Mouse (Mus musculus) limb, embryonic 12.5 days (tissue): ENCODE results near the gene Tmem107. TPM values are rescaled to one million over a fixed set of nuclear protein-coding genes. Genes with fewer than 3 reads are reported as not detected.
"Not testable (repeated sequence)": the region's sequence is repeated elsewhere in the genome, so short reads cannot be mapped to it uniquely, and the experiment has no call there.

Experiments
- ATAC-seq: fragments of 200-750 bp; cut with Nextera tagmentation; 2 replicates; pipeline ENCODE4 v1.8.0; 2017; ENCODE audit warnings: low read depth, moderate TSS enrichment; ENCODE audit not compliant: insufficient number of reproducible peaks, insufficient read depth, low FRiP score, low TSS enrichment
- H3K27ac ChIP-seq: fragments of 300-500 bp; sonication (generic); 2 replicates; pipeline ENCODE4 v1.5.1; 2016; ENCODE audit warnings: mild to moderate bottlenecking, moderate library complexity
- H3K27me3 ChIP-seq: fragments of 300-500 bp; sonication (generic); 2 replicates; pipeline ENCODE4 v1.6.1; 2016; ENCODE audit warnings: mild to moderate bottlenecking, moderate library complexity
- H3K36me3 ChIP-seq: fragments of 300-500 bp; sonication (generic); 2 replicates; pipeline ENCODE4 v1.6.1; 2016; ENCODE audit warnings: mild to moderate bottlenecking, moderate library complexity
- H3K4me1 ChIP-seq: fragments of 300-500 bp; sonication (generic); replicated peaks from 2 replicates; pipeline ENCODE4 v1.6.1; 2016
- H3K4me2 ChIP-seq: fragments of 300-500 bp; sonication (generic); 2 replicates; pipeline ENCODE4 v1.6.1; 2016; ENCODE audit warnings: mild to moderate bottlenecking, moderate library complexity
- H3K4me3 ChIP-seq: fragments of 300-500 bp; sonication (generic); replicated peaks from 2 replicates; pipeline ENCODE4 v1.5.1; 2016; ENCODE audit warnings: mild to moderate bottlenecking
- H3K9ac ChIP-seq: fragments of 300-500 bp; sonication (generic); replicated peaks from 2 replicates; pipeline ENCODE4 v1.6.1; 2016; ENCODE audit warnings: mild to moderate bottlenecking, moderate library complexity
- H3K9me3 ChIP-seq: fragments of 300-500 bp; sonication (generic); 2 replicates; pipeline ENCODE4 v1.6.1; 2016; ENCODE audit warnings: mild to moderate bottlenecking, moderate library complexity
- WGBS: fragments of 180-500 bp; shearing (Covaris S2); methylation state at CpG from one replicate; pipeline ENCODE4 v1.1.7; 2016; 5-methylcytosine and 5-hydroxymethylcytosine counted together
- polyA plus RNA-seq: library from polyadenylated mRNA; unstranded; fragments of >200 nt; fragmentation: Nextera tagmentation; extraction: Ambion mirVana; gene quantifications from 2 replicates; pipeline ENCODE4 v1.2.1, GENCODE M21; 2016

The Tmem107 gene
- polyA plus RNA-seq, 1 experiment from 2014 or later: 41.0 TPM

GRCm38 (mm10) chr11:69087597-69087996 lies 17.0 kb downstream of the Tmem107 start:
- H3K9me3 ChIP-seq: no peaks in the 10 kb centered on the region
- H3K4me1 ChIP-seq: peaks cover 36% of the 10 kb centered on the region
- H3K27me3 ChIP-seq: no peaks in the 10 kb centered on the region
- no peak overlapping the region; the same call in 1 of the 2 replicates for H3K9ac ChIP-seq
- peak overlapping the region; percentile 98 for H3K4me2 ChIP-seq
- 67% methylated on average over 2 of the region's 2 CpGs for WGBS
- H3K4me3 ChIP-seq: peak overlapping the region; percentile 97
- peaks cover 31% of the 10 kb centered on the region for H3K36me3 ChIP-seq
- no peak for ATAC-seq
- no peak overlapping the region for H3K27ac ChIP-seq

- Histone ChIP-seq H3K9ac (peak within 1 kb of the TSS; percentile 99), H3K9me3 (no peaks in the 10 kb centered on the region), H3K4me2 (peak within 1 kb of the TSS; percentile 98), H3K27me3 (no peaks in the 10 kb centered on the region), H3K4me3 (peak within 1 kb of the TSS; percentile 97), H3K27ac (peak within 1 kb of the TSS; percentile 93), H3K36me3 (peaks cover 34% of the 10 kb centered on the region), H3K4me1 (peaks cover 36% of the 10 kb centered on the region)
- WGBS: 1% methylated on average over 64 of the region's 67 CpGs
- peak; percentile 77 for ATAC-seq
These were observed 17.7 kb downstream of the Tmem107 start, which contains the start of gene Vamp2 for GRCm38 (mm10) chr11:69088103-69088855. Vamp2 (plus strand) TSS chr11:69088490.

GRCm38 (mm10) chr11:69088856-69089615 lies 18.4 kb downstream of the Tmem107 start:
- H3K27me3 ChIP-seq: no peaks in the 10 kb centered on the region
- peak overlapping the region; percentile 97 for H3K4me3 ChIP-seq
- H3K9ac ChIP-seq: peak overlapping the region; percentile 99
- peak overlapping the region; percentile 93 for H3K27ac ChIP-seq
- no peak; the same call in 1 of the 2 replicates for ATAC-seq
- H3K9me3 ChIP-seq: no peaks in the 10 kb centered on the region
- H3K4me2 ChIP-seq: peak overlapping the region; percentile 98
- 12% methylated on average over 25 of the region's 25 CpGs for WGBS
- peaks cover 36% of the 10 kb centered on the region for H3K4me1 ChIP-seq
- H3K36me3 ChIP-seq: peaks cover 34% of the 10 kb centered on the region

- H3K9ac ChIP-seq: peak overlapping the region; percentile 99
- H3K4me2 ChIP-seq: peak overlapping the region; percentile 98
- WGBS: 87% methylated on average over 12 of the region's 12 CpGs
- H3K4me3 ChIP-seq: peak overlapping the region; percentile 97
- H3K27ac ChIP-seq: no peak overlapping the region
- H3K36me3 ChIP-seq: peaks cover 34% of the 10 kb centered on the region
- peaks cover 40% of the 10 kb centered on the region for H3K4me1 ChIP-seq
- no peak for ATAC-seq
- no peaks in the 10 kb centered on the region for H3K9me3 ChIP-seq
- no peaks in the 10 kb centered on the region for H3K27me3 ChIP-seq
These were observed 19.1 kb downstream of the Tmem107 start for GRCm38 (mm10) chr11:69089616-69090290.

GRCm38 (mm10) chr11:69090367-69090766 lies 19.8 kb downstream of the Tmem107 start:
- peak overlapping the region; percentile 99; the same call in 1 of the 2 replicates for H3K9ac ChIP-seq
- 64% methylated on average over 6 of the region's 6 CpGs for WGBS
- no peak for ATAC-seq
- no peaks in the 10 kb centered on the region for H3K9me3 ChIP-seq
- H3K27me3 ChIP-seq: no peaks in the 10 kb centered on the region
- H3K4me3 ChIP-seq: peak overlapping the region; percentile 97; the same call in 1 of the 2 replicates
- H3K27ac ChIP-seq: no peak overlapping the region
- H3K4me2 ChIP-seq: peak overlapping the region; percentile 98
- H3K4me1 ChIP-seq: peaks cover 40% of the 10 kb centered on the region
- peaks cover 34% of the 10 kb centered on the region for H3K36me3 ChIP-seq

- no peaks in the 10 kb centered on the region for H3K9me3 ChIP-seq
- no peak overlapping the region for H3K9ac ChIP-seq
- no peak overlapping the region for H3K4me3 ChIP-seq
- no peak overlapping the region for H3K4me2 ChIP-seq
- H3K36me3 ChIP-seq: peaks cover 34% of the 10 kb centered on the region
- H3K4me1 ChIP-seq: peaks cover 54% of the 10 kb centered on the region
- no peak for ATAC-seq
- no peak overlapping the region for H3K27ac ChIP-seq
- 66% methylated on average over 7 of the region's 7 CpGs for WGBS
- no peaks in the 10 kb centered on the region for H3K27me3 ChIP-seq
These were observed 21.2 kb downstream of the Tmem107 start for GRCm38 (mm10) chr11:69091566-69092385.

- H3K27ac ChIP-seq: no peak overlapping the region
- no peaks in the 10 kb centered on the region for H3K9me3 ChIP-seq
- H3K4me3 ChIP-seq: no peak overlapping the region
- no peak overlapping the region for H3K9ac ChIP-seq
- H3K4me2 ChIP-seq: no peak overlapping the region
- peaks cover 34% of the 10 kb centered on the region for H3K36me3 ChIP-seq
- peaks cover 56% of the 10 kb centered on the region for H3K4me1 ChIP-seq
- 4% methylated on average over 3 of the region's 3 CpGs for WGBS
- no peaks in the 10 kb centered on the region for H3K27me3 ChIP-seq
- ATAC-seq: no peak
These were observed 21.8 kb downstream of the Tmem107 start for GRCm38 (mm10) chr11:69092386-69092751.

GRCm38 (mm10) chr11:69092871-69093270 lies 22.3 kb downstream of the Tmem107 start:
- H3K27me3 ChIP-seq: no peaks in the 10 kb centered on the region
- H3K4me1 ChIP-seq: peaks cover 57% of the 10 kb centered on the region
- H3K9ac ChIP-seq: no peak overlapping the region
- WGBS: 91% methylated on average over 4 of the region's 4 CpGs
- H3K27ac ChIP-seq: no peak overlapping the region
- H3K4me3 ChIP-seq: no peak overlapping the region
- no peaks in the 10 kb centered on the region for H3K9me3 ChIP-seq
- H3K36me3 ChIP-seq: peaks cover 34% of the 10 kb centered on the region
- H3K4me2 ChIP-seq: no peak overlapping the region
- no peak for ATAC-seq

GRCm38 (mm10) chr11:69093856-69094255 lies 23.2 kb downstream of the Tmem107 start:
- H3K27me3 ChIP-seq, ATAC-seq, H3K9me3 ChIP-seq, H3K27ac ChIP-seq, H3K9ac ChIP-seq, H3K4me3 ChIP-seq, H3K4me2 ChIP-seq: not testable (repeated sequence)
- Histone ChIP-seq H3K36me3 (peaks cover 34% of the 10 kb centered on the region), H3K4me1 (peaks cover 64% of the 10 kb centered on the region)
- 84% methylated on average over 7 of the region's 7 CpGs for WGBS

GRCm38 (mm10) chr11:69094697-69095429 lies 24.3 kb downstream of the Tmem107 start, which contains the start of gene Per1:
Per1 (plus strand) TSS chr11:69095217.
- WGBS: under 1% methylated on average over 37 of the region's 37 CpGs
- H3K9ac ChIP-seq: peak within 1 kb of the TSS; percentile 64
- H3K4me1 ChIP-seq: peaks cover 63% of the 10 kb centered on the region
- H3K9me3 ChIP-seq: no peaks in the 10 kb centered on the region
- H3K4me3 ChIP-seq: peak within 1 kb of the TSS; percentile 57
- H3K4me2 ChIP-seq: peak within 1 kb of the TSS; percentile 98
- H3K27me3 ChIP-seq: no peaks in the 10 kb centered on the region
- peak; percentile 94 for ATAC-seq
- H3K27ac ChIP-seq: peak within 1 kb of the TSS; percentile 78
- H3K36me3 ChIP-seq: peaks cover 31% of the 10 kb centered on the region
